Mouse (Mus musculus) lung, embryonic 16.5 days (tissue): ENCODE measurements around the gene Micu1. TPM values are rescaled to one million over a fixed set of nuclear protein-coding genes. Genes with fewer than 3 reads are reported as not detected.
A peak's percentile ranks its signal among the peaks of the same experiment; 100 is the strongest.

Experiments used
- ATAC-seq: fragments of 200-750 bp; cut with Nextera tagmentation; 2 replicates; pipeline ENCODE4 v1.8.0; 2017; ENCODE audit warnings: low read depth, mild to moderate bottlenecking, moderate library complexity
- H3K27ac ChIP-seq: fragments of 300-500 bp; sonication (generic); 2 replicates; pipeline ENCODE4 v1.5.1; 2014; ENCODE audit warnings: mild to moderate bottlenecking, control low read depth, low read length
- H3K27me3 ChIP-seq: fragments of 300-500 bp; sonication (generic); 2 replicates; pipeline ENCODE4 v1.6.1; 2014; ENCODE audit warnings: low read depth, low read length, mixed read lengths; ENCODE audit not compliant: control insufficient read depth, insufficient read depth
- H3K36me3 ChIP-seq: fragments of 300-500 bp; sonication (generic); 2 replicates; pipeline ENCODE4 v1.6.1; 2014; ENCODE audit warnings: low read length; ENCODE audit not compliant: control insufficient read depth, insufficient read depth
- H3K4me1 ChIP-seq: fragments of 300-500 bp; sonication (generic); replicated peaks from 2 replicates; pipeline ENCODE4 v1.6.1; 2014; ENCODE audit warnings: low read length, mixed read lengths; ENCODE audit not compliant: control insufficient read depth, insufficient read depth
- H3K4me2 ChIP-seq: fragments of 300-500 bp; sonication (generic); 2 replicates; pipeline ENCODE4 v1.6.1; 2014; ENCODE audit warnings: low read depth, low read length, control low read depth
- H3K4me3 ChIP-seq: fragments of 300-500 bp; sonication (generic); 2 replicates; pipeline ENCODE4 v1.5.1; 2014; ENCODE audit warnings: mild to moderate bottlenecking, low read length, control low read depth
- H3K9ac ChIP-seq: fragments of 300-500 bp; sonication (generic); 2 replicates; pipeline ENCODE4 v1.6.1; 2014; ENCODE audit warnings: low read length, control low read depth
- H3K9me3 ChIP-seq: fragments of 300-500 bp; sonication (generic); 2 replicates; pipeline ENCODE4 v1.6.1; 2016; ENCODE audit warnings: low read length; ENCODE audit not compliant: control insufficient read depth
- WGBS: fragments of 180-500 bp; shearing (Covaris S2); extraction: QIAGEN DNeasy Blood & Tissue Kit; methylation state at CpG from one replicate; pipeline ENCODE4 v1.1.7; 2014; 5-methylcytosine and 5-hydroxymethylcytosine counted together
- polyA plus RNA-seq: library from polyadenylated mRNA; unstranded; fragments of >200 nt; fragmentation: Nextera tagmentation; extraction: Ambion mirVana; gene quantifications from 2 replicates; pipeline ENCODE4 v1.2.1, GENCODE M21; 2015

The Micu1 gene
- polyA plus RNA-seq, 1 experiment from 2014 or later = 68.8 TPM

DNA sequence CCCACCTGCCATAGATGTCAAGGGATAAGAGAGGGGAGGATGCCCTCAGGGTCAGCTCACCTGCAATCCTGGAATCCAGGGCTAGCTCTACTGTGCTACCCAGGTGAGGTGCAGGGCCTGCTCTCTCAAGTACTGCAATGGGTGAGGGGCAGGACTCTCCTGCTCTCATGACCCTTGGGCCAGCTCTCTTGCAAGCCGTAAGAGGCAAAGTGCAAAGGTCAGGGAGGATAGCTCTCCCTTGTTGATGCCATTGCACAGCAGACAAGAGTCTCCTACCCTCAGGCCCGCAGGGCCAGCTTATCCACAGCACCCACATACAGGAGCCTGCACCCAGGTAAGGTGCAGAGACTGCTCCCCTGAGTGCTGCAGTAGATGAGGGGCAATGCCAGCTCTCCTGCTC is 15.2 kb upstream of the Micu1 start:
- WGBS = 78% methylated on average over 2 of the region's 2 CpGs
- no peak overlapping the region for H3K4me2 ChIP-seq
- no peaks in the 10 kb centered on the region for H3K36me3 ChIP-seq
- H3K9ac ChIP-seq = no peak overlapping the region
- peaks cover 3% of the 10 kb centered on the region; the same call in 1 of the 2 replicates for H3K9me3 ChIP-seq
- H3K27me3 ChIP-seq = no peaks in the 10 kb centered on the region
- H3K27ac ChIP-seq = no peak overlapping the region
- no peak for ATAC-seq
- H3K4me1 ChIP-seq = no peaks in the 10 kb centered on the region
- H3K4me3 ChIP-seq = no peak overlapping the region

DNA sequence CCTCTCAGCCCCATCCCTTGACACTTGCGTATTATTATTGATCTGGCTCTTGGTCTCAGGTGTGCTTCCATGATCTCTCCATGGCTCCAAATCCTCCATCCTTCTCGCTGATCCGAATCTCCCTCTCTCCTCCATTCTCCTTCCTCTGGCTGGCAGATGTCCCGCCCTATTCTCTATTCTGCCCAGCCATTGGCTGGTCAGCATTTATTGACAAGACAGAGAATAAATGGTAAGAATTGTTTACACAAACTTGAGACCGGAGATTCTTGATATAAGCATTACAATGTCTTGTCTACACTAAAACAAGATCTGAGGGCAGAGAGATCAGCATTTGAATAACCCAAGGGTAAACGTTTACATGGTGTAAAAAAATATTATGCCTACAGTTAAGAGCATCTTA is 12.4 kb upstream of the Micu1 start:
- H3K9ac ChIP-seq = no peak overlapping the region
- no peaks in the 10 kb centered on the region for H3K36me3 ChIP-seq
- H3K4me3 ChIP-seq = no peak overlapping the region
- no peaks in the 10 kb centered on the region for H3K9me3 ChIP-seq
- H3K27me3 ChIP-seq = no peaks in the 10 kb centered on the region
- no peak for ATAC-seq
- no peaks in the 10 kb centered on the region for H3K4me1 ChIP-seq
- 43% methylated on average over 6 of the region's 6 CpGs for WGBS
- no peak overlapping the region for H3K4me2 ChIP-seq
- H3K27ac ChIP-seq = no peak overlapping the region

DNA sequence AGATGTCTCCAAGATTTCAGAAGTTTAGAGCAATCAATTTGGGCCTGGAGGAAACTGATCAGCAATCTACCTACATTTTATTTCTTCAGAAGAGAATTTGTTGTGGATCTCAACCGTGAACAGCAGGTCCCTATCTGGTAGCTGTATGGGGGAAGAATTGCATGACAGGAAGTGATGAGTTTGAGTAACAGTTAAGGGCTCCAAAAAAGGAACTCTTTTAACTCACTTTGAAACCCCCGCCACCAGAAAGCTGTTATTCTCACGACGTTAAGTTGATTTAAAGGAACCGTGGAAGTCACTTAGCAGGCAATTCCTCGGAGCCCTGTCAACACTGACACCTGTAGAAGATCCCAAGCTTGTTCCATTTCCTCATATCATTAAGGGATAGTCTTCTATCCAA is 9.8 kb upstream of the Micu1 start:
- Histone ChIP-seq H3K9ac (no peak overlapping the region), H3K4me1 (no peaks in the 10 kb centered on the region), H3K27ac (no peak overlapping the region), H3K36me3 (no peaks in the 10 kb centered on the region), H3K27me3 (no peaks in the 10 kb centered on the region), H3K4me3 (no peak overlapping the region), H3K4me2 (no peak overlapping the region), H3K9me3 (no peaks in the 10 kb centered on the region)
- WGBS = 51% methylated on average over 6 of the region's 6 CpGs
- no peak for ATAC-seq

DNA sequence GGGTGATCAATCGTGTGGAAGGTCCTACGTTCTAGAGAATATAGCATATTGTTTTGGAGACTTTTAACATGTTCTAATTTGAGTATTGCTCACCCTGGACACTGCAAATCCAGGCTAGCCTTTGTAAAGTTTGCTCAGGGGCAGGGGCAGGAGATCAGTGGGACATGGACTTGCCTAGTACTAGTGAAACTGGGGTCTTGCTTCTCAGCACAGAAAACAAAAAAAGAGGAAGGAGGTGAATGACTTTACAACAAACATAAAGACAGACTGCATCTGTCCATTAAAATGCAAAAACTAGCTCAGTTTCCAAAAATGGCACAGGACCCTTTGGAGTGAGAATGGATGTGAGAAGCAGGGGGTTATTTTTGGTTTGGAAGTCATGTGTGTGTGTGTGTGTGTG is 8.2 kb upstream of the Micu1 start:
- H3K27me3 ChIP-seq = no peaks in the 10 kb centered on the region
- no peak overlapping the region for H3K4me2 ChIP-seq
- no peak for ATAC-seq
- H3K9ac ChIP-seq = no peak overlapping the region
- H3K27ac ChIP-seq = no peak overlapping the region
- H3K36me3 ChIP-seq = no peaks in the 10 kb centered on the region
- WGBS = 84% methylated on average over 2 of the region's 2 CpGs
- no peaks in the 10 kb centered on the region for H3K9me3 ChIP-seq
- H3K4me3 ChIP-seq = no peak overlapping the region
- H3K4me1 ChIP-seq = no peaks in the 10 kb centered on the region

DNA sequence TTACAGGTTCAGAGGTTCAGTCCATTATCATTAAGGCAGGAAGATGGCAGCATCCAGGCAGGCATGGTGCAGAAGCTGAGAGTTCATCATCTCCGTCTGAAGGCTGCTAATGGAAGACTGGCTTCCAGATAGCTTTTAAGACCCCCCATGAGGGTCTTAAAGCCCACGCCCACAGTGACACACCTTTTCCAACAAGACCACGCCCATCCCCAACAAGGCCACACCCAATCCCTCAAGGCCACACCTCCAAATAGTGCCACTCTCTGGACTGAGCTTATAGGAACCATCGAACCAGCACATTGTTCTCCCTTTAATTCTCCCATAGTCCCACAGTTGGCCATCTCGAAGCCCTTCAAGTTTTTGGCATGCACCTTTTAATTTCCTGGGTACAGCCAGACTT is 2.8 kb upstream of the Micu1 start:
- no peak overlapping the region for H3K9ac ChIP-seq
- H3K36me3 ChIP-seq = no peaks in the 10 kb centered on the region
- no peak overlapping the region for H3K4me3 ChIP-seq
- no peak overlapping the region for H3K27ac ChIP-seq
- no peaks in the 10 kb centered on the region for H3K27me3 ChIP-seq
- no peaks in the 10 kb centered on the region for H3K9me3 ChIP-seq
- H3K4me2 ChIP-seq = no peak overlapping the region
- H3K4me1 ChIP-seq = peaks cover 11% of the 10 kb centered on the region; the same call in 1 of the 2 replicates
- ATAC-seq = no peak
- 82% methylated on average over 5 of the region's 5 CpGs for WGBS

DNA sequence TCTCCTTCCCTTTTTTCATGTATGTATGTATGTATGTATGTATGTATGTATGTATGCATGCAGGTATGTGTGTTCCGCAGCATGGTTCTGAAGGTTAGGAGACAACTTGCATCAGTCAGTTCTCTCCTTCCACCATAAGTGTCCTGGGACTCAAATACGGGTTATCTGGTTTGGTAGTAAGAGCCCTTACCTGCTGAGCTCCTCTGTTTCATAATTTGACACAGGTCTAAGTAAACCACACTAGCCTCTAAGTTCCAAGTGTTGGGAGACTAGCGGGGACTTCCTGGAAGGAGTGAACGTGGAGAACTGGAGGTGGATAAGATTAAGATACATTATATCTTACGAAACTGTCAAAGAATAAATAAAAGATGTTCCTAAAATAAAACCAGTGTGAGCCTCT is 472 bp upstream of the Micu1 start:
- Histone ChIP-seq H3K27me3 (no peaks in the 10 kb centered on the region), H3K9ac (peak overlapping the region; percentile 48), H3K9me3 (no peaks in the 10 kb centered on the region), H3K4me3 (peak overlapping the region; percentile 64), H3K4me1 (peaks cover 11% of the 10 kb centered on the region; the same call in 1 of the 2 replicates), H3K4me2 (peak overlapping the region; percentile 73), H3K36me3 (no peaks in the 10 kb centered on the region), H3K27ac (peak overlapping the region; percentile 68)
- peak; percentile 12; the same call in 1 of the 2 replicates for ATAC-seq
- WGBS = 28% methylated on average over 5 of the region's 5 CpGs

DNA sequence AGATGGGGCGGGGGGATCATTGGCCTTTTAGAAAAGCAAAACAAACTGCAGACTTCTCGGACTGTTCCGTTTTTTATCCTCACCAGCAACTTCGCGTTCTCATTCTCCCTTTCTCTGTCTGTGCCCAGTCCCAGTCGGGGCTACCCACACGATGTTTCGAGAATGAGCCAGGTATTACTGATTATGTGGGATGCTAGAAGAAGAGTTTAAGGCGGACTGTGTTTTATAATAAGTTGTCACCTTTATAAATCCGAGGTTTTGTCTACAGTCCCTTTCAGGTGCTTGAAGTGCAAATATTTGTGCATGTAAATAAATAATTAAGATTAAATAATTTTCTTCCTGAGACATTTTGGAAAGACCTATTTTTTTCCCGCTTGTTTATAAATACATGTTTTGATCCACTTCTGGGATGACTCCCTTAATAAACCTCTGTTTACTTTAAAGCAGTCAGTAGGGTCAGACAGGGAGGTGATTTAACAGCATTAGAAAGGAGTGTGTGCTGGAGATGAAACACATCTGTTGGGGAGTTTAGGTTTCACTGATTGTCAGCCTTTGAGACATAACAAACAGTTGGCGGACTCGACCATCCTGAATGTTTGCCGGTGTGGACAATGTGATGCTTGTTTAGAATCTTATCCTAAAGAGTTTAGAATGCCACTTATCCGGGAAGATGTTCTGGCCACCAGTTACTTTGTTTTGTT is 933 bp downstream of the Micu1 start:
- peak overlapping the region; percentile 68 for H3K27ac ChIP-seq
- ATAC-seq = no peak
- H3K4me1 ChIP-seq = peaks cover 11% of the 10 kb centered on the region; the same call in 1 of the 2 replicates
- H3K4me2 ChIP-seq = peak overlapping the region; percentile 73
- H3K9me3 ChIP-seq = no peaks in the 10 kb centered on the region
- H3K9ac ChIP-seq = peak overlapping the region; percentile 86
- H3K27me3 ChIP-seq = no peaks in the 10 kb centered on the region
- peak overlapping the region; percentile 64 for H3K4me3 ChIP-seq
- WGBS = 3% methylated on average over 15 of the region's 15 CpGs
- H3K36me3 ChIP-seq = no peaks in the 10 kb centered on the region

DNA sequence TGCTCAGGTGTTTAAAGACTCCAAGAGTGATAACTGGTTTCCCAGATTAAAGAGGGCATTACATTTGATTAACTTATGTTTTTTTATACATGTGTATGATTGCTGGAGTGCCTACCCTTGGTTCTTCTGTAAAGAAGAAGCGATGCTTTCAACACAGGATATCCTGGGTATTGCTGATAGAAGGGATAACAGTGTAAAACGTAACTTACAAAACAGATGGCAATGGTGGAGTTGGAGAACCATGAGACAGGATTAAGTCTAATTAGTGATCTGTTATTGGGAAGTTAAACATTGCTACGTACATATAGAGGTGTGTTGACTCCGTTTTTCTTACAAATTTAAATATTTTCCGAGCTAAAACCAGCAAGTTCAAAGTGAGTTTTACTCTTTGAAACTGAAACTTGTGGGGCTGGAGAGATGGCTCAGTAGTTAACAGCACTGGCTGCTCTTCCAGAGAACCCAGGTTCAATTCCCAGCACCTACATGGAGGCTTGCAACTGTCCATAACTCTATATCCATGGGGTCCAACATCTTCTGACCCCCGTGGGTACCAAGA is 4.8 kb downstream of the Micu1 start:
- no peak for ATAC-seq
- Histone ChIP-seq H3K4me2 (no peak overlapping the region), H3K4me3 (no peak overlapping the region), H3K4me1 (peaks cover 12% of the 10 kb centered on the region; the same call in 1 of the 2 replicates), H3K9ac (no peak overlapping the region), H3K9me3 (no peaks in the 10 kb centered on the region), H3K27me3 (no peaks in the 10 kb centered on the region), H3K27ac (no peak overlapping the region), H3K36me3 (peaks cover 5% of the 10 kb centered on the region; the same call in 1 of the 2 replicates)
- WGBS = 84% methylated on average over 6 of the region's 6 CpGs

DNA sequence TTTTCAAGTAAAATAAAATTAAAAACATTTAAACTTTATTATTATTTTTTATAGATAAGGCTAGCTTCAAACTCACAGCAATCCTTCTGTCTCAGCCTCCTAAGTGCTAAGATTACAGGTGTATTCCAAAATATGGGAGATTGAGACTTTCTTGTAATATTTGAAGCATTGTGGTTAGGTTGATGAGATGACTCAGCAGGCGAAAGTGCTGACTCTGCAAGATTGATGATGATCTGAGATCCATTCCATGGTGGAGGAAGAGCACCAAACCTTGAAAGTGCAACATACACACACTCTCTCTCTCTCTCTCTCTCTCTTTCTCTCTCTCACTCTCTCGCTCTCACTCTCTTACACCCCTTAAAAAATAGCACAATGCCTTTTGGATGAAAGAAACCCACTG is 5.3 kb downstream of the Micu1 start:
- H3K36me3 ChIP-seq = peaks cover 6% of the 10 kb centered on the region; the same call in 1 of the 2 replicates
- no peak overlapping the region for H3K4me2 ChIP-seq
- H3K27me3 ChIP-seq = no peaks in the 10 kb centered on the region
- H3K9me3 ChIP-seq = no peaks in the 10 kb centered on the region
- ATAC-seq = no peak
- no peak overlapping the region for H3K9ac ChIP-seq
- no peak overlapping the region for H3K4me3 ChIP-seq
- WGBS = 88% methylated on average over 2 of the region's 2 CpGs
- H3K27ac ChIP-seq = no peak overlapping the region
- peaks cover 12% of the 10 kb centered on the region; the same call in 1 of the 2 replicates for H3K4me1 ChIP-seq
